Mouse (Mus musculus) hindbrain, embryonic 16.5 days (tissue): ENCODE measurements around the gene Cpeb1. TPM values are rescaled to one million over a fixed set of nuclear protein-coding genes. Genes with fewer than 3 reads are reported as not detected.

Experiments used
- ATAC-seq: fragments of 200-750 bp; cut with Nextera tagmentation; 2 replicates; pipeline ENCODE4 v1.8.0; 2017; ENCODE audit warnings: moderate TSS enrichment, moderate library complexity
- H3K27ac ChIP-seq: fragments of 300-500 bp; sonication (generic); 2 replicates; pipeline ENCODE4 v1.5.1; 2014; ENCODE audit warnings: low read depth, mild to moderate bottlenecking, control low read depth, low read length, moderate library complexity
- H3K27me3 ChIP-seq: fragments of 300-500 bp; sonication (generic); replicated peaks from 2 replicates; pipeline ENCODE4 v1.6.1; 2014; ENCODE audit warnings: low read length; ENCODE audit not compliant: control insufficient read depth, insufficient read depth
- H3K36me3 ChIP-seq: fragments of 300-500 bp; sonication (generic); 2 replicates; pipeline ENCODE4 v1.6.1; 2014; ENCODE audit warnings: mild to moderate bottlenecking, low read length, moderate library complexity, mixed read lengths; ENCODE audit not compliant: control insufficient read depth, insufficient read depth
- H3K4me1 ChIP-seq: fragments of 300-500 bp; sonication (generic); 2 replicates; pipeline ENCODE4 v1.6.1; 2014; ENCODE audit warnings: low read depth, low read length; ENCODE audit not compliant: control insufficient read depth, insufficient read depth
- H3K4me2 ChIP-seq: fragments of 300-500 bp; sonication (generic); 2 replicates; pipeline ENCODE4 v1.6.1; 2014; ENCODE audit warnings: mild to moderate bottlenecking, low read length, control low read depth, moderate library complexity
- H3K4me3 ChIP-seq: fragments of 300-500 bp; sonication (generic); 2 replicates; pipeline ENCODE4 v1.5.1; 2014; ENCODE audit warnings: mild to moderate bottlenecking, low read length, control low read depth, moderate library complexity
- H3K9ac ChIP-seq: fragments of 300-500 bp; sonication (generic); 2 replicates; pipeline ENCODE4 v1.6.1; 2014; ENCODE audit warnings: low read depth, mild to moderate bottlenecking, control low read depth, low read length, moderate library complexity
- H3K9me3 ChIP-seq: fragments of 300-500 bp; sonication (generic); 2 replicates; pipeline ENCODE4 v1.6.1; 2014; ENCODE audit warnings: mild to moderate bottlenecking, low read length, moderate library complexity; ENCODE audit not compliant: control insufficient read depth
- WGBS: fragments of 180-500 bp; shearing (Covaris S2); extraction: QIAGEN DNeasy Blood & Tissue Kit; methylation state at CpG from one replicate; pipeline ENCODE4 v1.1.7; 2014; 5-methylcytosine and 5-hydroxymethylcytosine counted together
- polyA plus RNA-seq: library from polyadenylated mRNA; unstranded; fragments of >200 nt; fragmentation: Nextera tagmentation; extraction: Ambion mirVana; gene quantifications from 2 replicates; pipeline ENCODE4 v1.2.1, GENCODE M21; 2015

Gene Cpeb1
- polyA plus RNA-seq, 1 experiment from 2014 or later: 8.3 TPM

- Histone ChIP-seq H3K4me3 (no peak overlapping the region), H3K4me1 (no peaks in the 10 kb centered on the region), H3K36me3 (no peaks in the 10 kb centered on the region), H3K4me2 (no peak overlapping the region), H3K27ac (no peak overlapping the region), H3K9me3 (no peaks in the 10 kb centered on the region), H3K27me3 (no peaks in the 10 kb centered on the region), H3K9ac (no peak overlapping the region)
- 41% methylated on average over 7 of the region's 7 CpGs for WGBS
- no peak for ATAC-seq
Measured at GRCm38 (mm10) chr7:81301323-81301722, 153.9 kb downstream of the Cpeb1 start.

- H3K9me3 ChIP-seq: no peaks in the 10 kb centered on the region
- no peaks in the 10 kb centered on the region for H3K36me3 ChIP-seq
- no peak overlapping the region for H3K4me2 ChIP-seq
- H3K4me3 ChIP-seq: no peak overlapping the region
- no peaks in the 10 kb centered on the region for H3K27me3 ChIP-seq
- 31% methylated on average over 6 of the region's 6 CpGs for WGBS
- no peak for ATAC-seq
- no peak overlapping the region for H3K9ac ChIP-seq
- no peaks in the 10 kb centered on the region for H3K4me1 ChIP-seq
- no peak overlapping the region for H3K27ac ChIP-seq
Measured at GRCm38 (mm10) chr7:81298206-81298605, 157.1 kb downstream of the Cpeb1 start.

Other genes starting within 250 kb of the Cpeb1 start
- gene Pde8a, start 241.9 kb downstream of the Cpeb1 start, polyA plus RNA-seq: 1.2 and 2.0 TPM in 2 replicates
- gene Rps17, start 110.2 kb downstream of the Cpeb1 start, polyA plus RNA-seq: 598 and 658 TPM in 2 replicates
- gene Ap3b2, start 38.5 kb upstream of the Cpeb1 start, polyA plus RNA-seq: 149 and 164 TPM in 2 replicates
- gene BC048679, start 42.8 kb upstream of the Cpeb1 start, polyA plus RNA-seq: not detected in 2 replicates
- 0.15 and 0.57 TPM in 2 replicates for gene Fsd2, start 111.5 kb upstream of the Cpeb1 start, polyA plus RNA-seq
- gene Whamm, start 115.8 kb upstream of the Cpeb1 start, polyA plus RNA-seq: 2.0 and 6.0 TPM in 2 replicates